Mouse (Mus musculus) brain, embryonic 14.5 days (tissue): ENCODE measurements around the gene Wfikkn2. TPM values are rescaled to one million over a fixed set of nuclear protein-coding genes. Genes with fewer than 3 reads are reported as not detected.

Source experiments
- DNase-seq: peaks from one replicate; pipeline ENCODE4 v3.0.0-alpha.2; 2011; ENCODE audit warnings: low read depth
- CTCF ChIP-seq: fragments of 200-500 bp; IDR thresholded peaks from 2 replicates; pipeline ENCODE4 v1.5.1; 2012; ENCODE audit warnings: inconsistent platforms, mild to moderate bottlenecking, moderate library complexity, borderline replicate concordance; ENCODE audit not compliant: insufficient read depth, insufficient read length; ENCODE audit errors: extremely low read depth
- POLR2A ChIP-seq: fragments of 200-500 bp; IDR thresholded peaks from 2 replicates; pipeline ENCODE4 v1.6.1; 2012; ENCODE audit warnings: mild to moderate bottlenecking, inconsistent platforms, borderline replicate concordance; ENCODE audit not compliant: poor library complexity, insufficient read depth, insufficient read length, severe bottlenecking; ENCODE audit errors: extremely low read depth
- polyA plus RNA-seq: library from polyadenylated mRNA; depleted of rRNA; stranded (reverse); fragments of >200 nt; gene quantifications from 2 replicates; pipeline ENCODE4 v1.2.3, GENCODE M21; 2012

The Wfikkn2 gene
- polyA plus RNA-seq, 1 experiment: 9.4 TPM

DNA sequence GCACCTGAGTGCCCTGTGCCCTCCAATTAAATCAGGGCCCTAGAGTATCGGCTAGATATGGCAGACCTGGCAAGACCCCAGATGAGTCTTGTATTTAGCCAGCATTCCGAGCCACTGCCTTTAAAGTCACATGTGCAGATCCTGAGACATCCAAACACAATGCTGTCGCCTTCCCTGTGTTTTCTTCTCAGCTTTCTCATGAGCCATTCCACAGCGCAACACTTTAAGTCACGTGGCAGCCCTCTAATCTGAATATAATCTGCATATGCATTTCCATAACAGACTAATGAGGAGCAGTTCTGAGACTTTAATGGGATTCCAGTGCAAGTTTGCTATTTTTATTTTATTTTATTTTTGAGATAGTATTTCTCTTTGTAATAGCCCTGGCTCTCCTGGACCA, 9.9 kb upstream of the Wfikkn2 start:
- DNase-seq: peak; percentile 57
- TF ChIP-seq POLR2A: no peak
- no peak for TF ChIP-seq CTCF

DNA sequence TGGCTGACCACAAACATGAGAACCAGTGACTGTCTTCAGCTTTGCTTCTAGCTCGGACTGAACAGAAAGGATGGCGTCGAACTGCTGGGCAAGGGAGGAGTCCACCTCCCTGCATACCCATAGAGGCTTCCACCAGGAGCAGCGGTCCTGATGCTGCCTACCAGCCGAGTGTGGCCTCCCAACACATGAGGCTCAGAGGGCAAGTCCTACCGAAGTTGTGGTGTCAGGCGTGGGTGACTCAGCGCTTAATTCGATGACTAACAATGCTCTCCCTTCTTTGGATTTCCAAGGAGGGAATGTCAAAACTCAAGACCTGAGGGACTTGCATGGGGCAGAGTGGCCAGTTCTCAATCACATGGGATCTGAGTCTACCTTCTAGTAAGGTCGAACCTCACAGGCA, 7.9 kb upstream of the Wfikkn2 start:
- TF ChIP-seq POLR2A (no peak), CTCF (no peak)
- no peak for DNase-seq

DNA sequence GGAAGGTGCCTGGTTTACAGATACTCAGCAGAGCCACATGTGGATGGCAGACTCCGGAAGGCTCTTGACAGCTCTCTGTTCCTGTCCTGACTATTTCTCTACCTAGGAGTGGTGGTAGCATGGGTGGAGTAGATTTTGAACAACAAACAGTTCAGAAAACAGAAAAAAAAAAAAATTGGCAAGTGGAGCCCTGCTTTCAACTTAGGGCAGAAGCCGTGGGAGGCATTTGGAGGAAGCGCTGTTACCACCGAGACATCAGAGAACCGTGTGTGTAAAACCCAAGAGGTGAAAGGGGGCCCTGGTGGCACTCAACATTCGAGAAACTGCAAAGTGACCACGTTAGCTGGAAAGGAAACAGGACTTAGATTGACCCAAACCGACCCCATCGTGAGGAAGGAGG, 7.4 kb upstream of the Wfikkn2 start:
- no peak for DNase-seq
- TF ChIP-seq POLR2A: no peak
- TF ChIP-seq CTCF: no peak

DNA sequence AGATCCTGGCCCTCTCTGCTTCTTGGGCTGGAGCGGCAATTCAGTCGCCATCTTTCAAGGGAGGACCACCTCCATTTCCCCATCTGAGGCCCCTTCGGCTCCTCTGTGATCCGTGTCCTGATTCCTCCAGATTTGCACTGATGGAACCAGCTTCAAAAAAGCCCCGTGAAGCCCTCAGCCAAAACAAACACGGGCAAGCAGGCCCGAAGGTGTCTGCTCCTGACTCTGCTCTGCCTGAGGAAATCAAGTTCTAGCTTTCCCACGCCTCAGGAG, 920 bp upstream of the Wfikkn2 start:
- TF ChIP-seq POLR2A: no peak
- TF ChIP-seq CTCF: no peak
- DNase-seq: no peak

DNA sequence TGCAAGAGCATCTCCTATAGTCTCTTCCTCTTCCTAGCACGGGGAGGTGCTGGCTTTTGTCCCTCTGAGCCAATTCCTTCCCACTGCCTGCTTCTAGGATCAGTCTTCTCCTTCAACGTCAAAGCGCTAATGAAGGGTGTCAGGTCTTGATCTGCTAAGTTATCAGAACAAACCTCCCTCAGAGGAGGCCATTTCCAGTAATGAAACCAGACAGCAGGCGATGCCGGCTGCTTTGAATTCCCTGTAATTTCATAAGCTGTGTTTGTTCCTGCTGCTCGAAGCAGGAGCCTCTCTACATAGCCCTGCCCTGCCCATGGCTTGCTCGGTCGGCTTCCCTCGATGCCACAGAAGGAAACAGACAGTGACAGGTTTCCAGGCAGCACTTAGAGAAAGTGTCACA, 1.4 kb downstream of the Wfikkn2 start:
- DNase-seq: peak; percentile 52
- TF ChIP-seq POLR2A (no peak), CTCF (no peak)

DNA sequence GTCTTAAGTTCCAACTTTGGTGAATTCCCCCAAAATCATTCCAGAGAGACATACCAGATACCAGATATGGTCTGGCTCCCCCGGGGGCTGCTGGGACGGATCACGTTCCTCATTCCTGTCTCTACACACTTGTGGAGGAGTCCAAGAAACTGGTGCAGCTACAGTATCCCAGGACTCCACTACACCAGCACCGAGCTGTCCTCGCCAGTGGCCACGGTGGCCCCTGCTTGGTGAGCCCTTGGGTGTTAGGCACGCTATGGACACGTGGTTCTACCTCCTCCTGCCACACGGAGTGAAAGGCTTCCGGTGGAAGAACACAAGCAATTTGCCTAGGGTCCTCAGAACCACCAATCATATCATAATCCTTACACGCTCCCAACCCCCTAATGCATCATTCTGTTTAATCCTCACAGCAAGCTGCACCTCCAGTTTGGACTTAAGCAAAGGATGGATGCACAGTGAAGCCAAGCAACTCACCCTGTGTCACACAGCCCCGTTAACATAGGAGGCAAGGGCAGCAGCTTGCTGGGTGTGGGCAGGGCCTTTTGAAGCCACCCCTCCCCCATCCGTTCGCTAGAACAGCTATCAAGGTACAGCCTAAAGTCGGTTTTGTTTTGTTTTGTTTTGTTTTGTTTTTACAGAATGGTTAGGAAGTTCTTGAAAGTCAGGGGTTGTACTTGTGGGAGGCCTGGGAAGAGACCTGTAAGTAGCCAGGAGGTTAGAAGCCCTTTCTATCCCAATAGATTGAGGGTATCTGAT, 2.2 kb downstream of the Wfikkn2 start:
- no peak for TF ChIP-seq POLR2A
- no peak for TF ChIP-seq CTCF
- DNase-seq: no peak

DNA sequence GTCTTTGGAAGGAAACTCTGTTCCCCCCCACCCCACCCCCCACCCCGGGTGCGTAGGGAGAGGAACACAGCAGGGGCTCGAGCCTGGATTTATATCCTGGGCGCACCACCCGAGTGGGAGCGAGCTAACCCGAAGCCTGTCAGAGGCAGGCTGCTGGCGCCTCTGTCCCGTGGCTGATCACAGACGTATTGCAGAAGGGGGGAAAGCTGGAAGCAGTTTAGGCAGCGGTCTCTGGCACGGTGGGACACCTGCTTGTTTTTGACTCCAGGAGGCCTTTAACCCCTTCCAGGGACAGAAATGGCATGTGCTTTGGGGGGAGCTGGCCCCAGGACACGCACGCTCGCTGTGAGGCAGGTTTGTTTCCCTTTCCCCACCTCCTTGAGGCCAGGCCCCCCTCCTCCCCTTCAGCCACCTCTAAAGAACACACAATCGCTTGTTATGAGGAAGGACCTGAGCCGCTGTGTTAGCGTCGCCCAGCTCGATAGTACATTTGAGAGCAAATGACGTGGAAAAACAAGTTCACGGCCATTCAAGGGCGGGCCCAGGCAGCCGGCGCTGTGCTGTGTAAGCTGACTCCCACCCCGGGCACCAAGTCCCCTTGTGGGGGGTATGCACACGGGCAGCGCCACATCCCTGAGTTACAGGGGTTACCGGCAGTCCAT, 2.9 kb downstream of the Wfikkn2 start:
- peak; percentile 67 for DNase-seq
- TF ChIP-seq CTCF: no peak
- TF ChIP-seq POLR2A: no peak

DNA sequence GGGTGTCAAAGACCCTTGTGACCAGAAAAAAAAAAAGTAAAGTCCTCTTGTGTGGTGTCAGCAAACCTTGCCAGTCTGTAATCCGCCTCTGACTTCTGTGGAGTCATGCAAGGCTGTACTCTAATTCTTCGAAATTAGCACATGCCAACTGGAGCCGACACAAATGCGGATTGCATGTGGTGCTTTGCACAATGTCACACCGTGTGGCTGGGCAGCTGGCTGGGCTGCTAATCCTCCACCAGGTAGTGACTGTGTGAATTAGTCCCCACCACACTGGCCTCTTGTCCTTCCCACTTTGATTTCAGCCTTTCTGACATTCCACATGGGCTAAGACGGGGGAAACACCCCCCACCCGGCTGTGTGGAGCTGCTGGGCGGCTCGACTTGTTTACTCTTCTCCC, 6.1 kb downstream of the Wfikkn2 start:
- TF ChIP-seq CTCF: no peak
- TF ChIP-seq POLR2A: no peak
- peak; percentile 68 for DNase-seq

DNA sequence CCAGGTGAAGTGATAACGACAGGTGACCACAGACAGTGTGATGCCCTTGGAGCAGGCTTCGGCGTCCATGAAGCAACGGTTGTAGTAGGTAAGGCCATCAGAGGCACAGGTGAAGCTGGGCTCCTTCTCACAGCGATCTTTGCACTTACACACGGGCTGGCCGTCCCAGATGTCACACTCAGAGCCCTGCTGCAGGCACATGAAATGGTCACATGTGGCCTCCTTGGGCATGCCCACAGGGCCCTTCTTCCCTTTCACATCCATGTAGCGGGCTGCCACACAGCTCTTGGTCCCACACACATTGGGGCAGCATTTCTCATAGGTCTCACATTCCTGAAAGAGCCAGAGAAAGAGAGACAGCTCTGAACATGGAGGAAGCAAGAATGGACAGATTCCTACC, 7.0 kb downstream of the Wfikkn2 start:
- TF ChIP-seq CTCF (no peak), POLR2A (no peak)
- no peak for DNase-seq

DNA sequence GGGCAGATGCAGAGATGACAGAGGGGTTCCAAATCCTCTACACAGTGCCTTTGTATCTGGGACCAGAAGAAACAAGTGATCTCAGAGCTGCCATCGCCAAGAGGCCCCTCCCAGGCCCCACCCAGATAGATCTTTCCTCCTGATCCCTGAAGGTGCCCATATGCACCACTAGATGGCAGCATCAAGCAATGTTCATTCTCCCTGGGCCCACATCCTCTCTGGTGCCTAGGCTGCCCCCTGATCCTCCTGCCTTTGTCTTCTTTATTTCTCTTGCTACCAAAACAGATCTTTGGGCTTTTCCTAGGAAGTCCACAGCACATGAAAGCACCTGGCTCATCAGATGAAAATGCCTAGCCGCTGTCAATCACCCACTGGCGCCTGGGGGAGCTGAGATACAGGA, 9.7 kb downstream of the Wfikkn2 start:
- DNase-seq: peak; percentile 92
- TF ChIP-seq CTCF: peak; percentile 94
- no peak for TF ChIP-seq POLR2A

DNA sequence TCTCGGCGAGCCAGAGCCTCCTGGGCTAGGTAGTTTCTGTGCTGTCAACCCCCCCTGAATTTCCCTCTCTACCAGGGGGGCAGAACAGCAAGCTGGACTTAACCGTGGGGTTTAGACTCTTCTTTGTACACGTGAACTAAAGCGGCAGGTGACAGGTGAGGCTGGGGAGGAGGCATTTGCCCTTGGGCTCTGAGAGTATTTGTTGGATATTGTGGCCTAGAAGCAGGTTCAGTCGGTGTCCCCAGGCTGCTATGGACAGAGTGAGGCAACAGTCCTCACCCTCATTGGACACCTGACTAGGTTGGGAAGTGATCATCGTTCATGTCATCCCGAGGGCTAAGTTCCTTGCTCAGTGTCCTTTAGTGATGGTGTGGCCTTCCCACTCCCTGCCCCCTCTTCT, 10.9 kb downstream of the Wfikkn2 start:
- DNase-seq: no peak
- no peak for TF ChIP-seq POLR2A
- no peak for TF ChIP-seq CTCF

DNA sequence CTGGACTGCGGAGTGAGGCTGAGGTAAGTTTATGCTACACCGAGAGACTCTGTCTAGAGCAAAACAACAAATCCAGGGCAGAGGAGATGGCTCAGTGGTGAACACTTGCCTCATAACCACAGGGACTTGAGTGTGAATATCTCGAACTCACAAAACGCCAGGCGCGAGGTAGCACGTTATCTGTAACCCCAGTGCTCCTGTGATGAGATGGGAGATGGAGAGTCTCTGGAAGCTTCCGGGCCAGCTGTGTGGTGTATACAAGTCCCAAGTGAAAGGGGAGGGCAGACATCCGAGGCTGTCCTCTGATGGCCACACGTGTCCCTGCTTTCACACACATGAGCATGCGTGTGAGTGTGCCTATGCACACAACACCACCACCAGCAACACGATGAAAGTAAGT, 11.4 kb downstream of the Wfikkn2 start:
- no peak for DNase-seq
- TF ChIP-seq POLR2A (no peak), CTCF (no peak)

DNA sequence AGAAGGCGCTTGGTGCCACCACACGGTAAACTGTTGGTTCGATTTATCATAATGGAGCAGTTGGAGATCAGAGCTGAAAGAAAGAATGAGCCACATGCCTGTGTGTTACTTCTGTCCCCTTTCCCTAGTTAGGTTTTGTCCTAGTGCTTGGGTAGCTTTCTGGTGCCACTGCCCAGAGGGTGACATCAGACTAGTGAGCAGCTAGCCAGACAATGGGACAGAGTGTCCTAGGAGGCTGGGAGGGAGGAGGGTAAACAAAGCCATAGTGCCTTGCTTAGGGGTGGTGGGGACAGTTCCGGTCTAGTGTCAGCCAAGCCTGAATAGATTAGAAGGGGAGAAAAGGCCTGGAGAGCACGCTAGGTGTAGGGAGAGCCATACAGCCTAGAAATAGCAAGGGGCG, 12.4 kb downstream of the Wfikkn2 start:
- DNase-seq: no peak
- no peak for TF ChIP-seq CTCF
- no peak for TF ChIP-seq POLR2A
